Mouse (Mus musculus): Measurements from ENCODE around the gene Ceacam16.
A peak's percentile ranks its signal among the peaks of the same experiment; 100 is the strongest.

- no peak for TF ChIP-seq CTCF (conservative IDR thresholded peaks at IDR 0.05 in 1 of 2, IDR thresholded peaks at IDR 0.05 in 1 of 2; ENCODE audit: low read depth in 2 of 2, low read length in 2 of 2)
- TF ChIP-seq POLR2A (IDR thresholded peaks at IDR 0.05; ENCODE audit: low read depth, low read length) = no peak
- no peak for TF ChIP-seq MAFK (IDR thresholded peaks at IDR 0.05; ENCODE audit: insufficient replicate concordance, low read length)
- no peak for TF ChIP-seq GABPA (IDR thresholded peaks at IDR 0.05; ENCODE audit: insufficient replicate concordance, low read depth, low read length)
- TF ChIP-seq CHD1 (IDR thresholded peaks at IDR 0.05; ENCODE audit: low read depth, low read length) = no peak
- peak; percentile 33 for TF ChIP-seq USF1 (IDR thresholded peaks at IDR 0.05; ENCODE audit: low read depth, low read length)
- no peak for TF ChIP-seq ZC3H11A (IDR thresholded peaks at IDR 0.05; ENCODE audit: low read depth, low read length)
- no peak for TF ChIP-seq SIN3A (IDR thresholded peaks at IDR 0.05; ENCODE audit: low read length)
- TF ChIP-seq UBTF (IDR thresholded peaks at IDR 0.05; ENCODE audit: low read depth, low read length) = no peak
- no peak for TF ChIP-seq TCF12 (IDR thresholded peaks at IDR 0.05; ENCODE audit: low read depth, low read length)
- no peak for TF ChIP-seq EP300 (IDR thresholded peaks at IDR 0.05; ENCODE audit: low read length)
- TF ChIP-seq ZMIZ1 (IDR thresholded peaks at IDR 0.05; ENCODE audit: low read depth, low read length) = no peak
Measured at GRCm38 (mm10) chr7:19813579-19814122, 47.4 kb downstream of the Ceacam16 start.
